Mouse (Mus musculus) ES-Bruce4 (cell line): ENCODE data around the gene Musk. TPM values are rescaled to one million over a fixed set of nuclear protein-coding genes. Genes with fewer than 3 reads are reported as not detected.

ENCODE experiments used
- H3K27ac ChIP-seq: 2 replicates; pipeline ENCODE4 v1.5.1; 2012; ENCODE audit warnings: low read length, inconsistent platforms; ENCODE audit not compliant: insufficient read depth
- H3K27me3 ChIP-seq: 2 replicates; pipeline ENCODE4 v1.6.1; 2012; ENCODE audit warnings: mild to moderate bottlenecking, low read length, inconsistent platforms; ENCODE audit not compliant: control insufficient read depth, poor library complexity, insufficient read depth, severe bottlenecking
- H3K36me3 ChIP-seq: 2 replicates; pipeline ENCODE4 v1.6.1; 2012; ENCODE audit warnings: inconsistent platforms, mild to moderate bottlenecking, low read length, moderate library complexity; ENCODE audit not compliant: control insufficient read depth, poor library complexity, insufficient read depth, severe bottlenecking
- H3K4me1 ChIP-seq: one replicate; pipeline ENCODE4 v1.8.1; 2011; ENCODE audit warnings: low read length; ENCODE audit not compliant: control insufficient read depth, insufficient read depth
- H3K4me3 ChIP-seq: 2 replicates; pipeline ENCODE4 v1.5.1; 2011; ENCODE audit warnings: low read depth, mild to moderate bottlenecking, low read length
- H3K9ac ChIP-seq: 2 replicates; pipeline ENCODE4 v1.6.1; 2012; ENCODE audit warnings: low read depth, mild to moderate bottlenecking, inconsistent platforms; ENCODE audit not compliant: poor library complexity, severe bottlenecking
- H3K9me3 ChIP-seq: replicated peaks from 2 replicates; pipeline ENCODE4 v1.6.1; 2012; ENCODE audit warnings: mild to moderate bottlenecking, low read length, inconsistent platforms; ENCODE audit not compliant: control insufficient read depth, poor library complexity, insufficient read depth, severe bottlenecking
- CTCF ChIP-seq: IDR thresholded peaks from one replicate; pipeline ENCODE4 v1.8.1; 2011; ENCODE audit warnings: low read depth, low read length
- EP300 ChIP-seq: IDR thresholded peaks from 2 replicates; pipeline ENCODE4 v1.6.1; 2011; ENCODE audit warnings: low read depth, low read length; ENCODE audit not compliant: insufficient read depth
- POLR2A ChIP-seq: IDR thresholded peaks from one replicate; pipeline ENCODE4 v1.8.1; 2011; ENCODE audit warnings: low read length; ENCODE audit not compliant: insufficient read depth
- polyA plus RNA-seq: library from polyadenylated mRNA; stranded (reverse); fragments of >200 nt; gene quantifications from 2 replicates; pipeline ENCODE4 v1.2.4, GENCODE M21; 2011; ENCODE audit warnings: low read depth; ENCODE audit not compliant: missing spikeins, insufficient read depth, insufficient read length

Gene Musk
- polyA plus RNA-seq, 1 experiment = not detected

DNA sequence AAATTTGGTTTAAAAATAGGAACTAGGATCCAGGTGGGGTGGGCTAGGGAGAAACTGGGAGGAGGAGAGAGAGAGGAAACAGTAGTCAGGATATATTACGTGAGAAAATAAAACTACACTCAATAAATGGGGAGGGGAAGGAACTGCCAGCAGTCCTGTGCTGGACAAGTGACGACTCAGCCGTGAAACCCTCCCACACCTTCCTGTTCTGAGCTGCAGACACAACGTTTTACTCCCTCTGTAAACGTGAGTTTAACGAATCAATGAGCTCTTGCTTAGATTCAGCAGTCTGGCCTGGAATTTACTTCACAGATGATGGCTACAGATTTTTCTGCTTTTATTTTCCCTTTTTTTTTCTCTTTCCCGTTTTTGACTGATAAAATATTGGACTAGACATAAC, 18.8 kb downstream of the Musk start:
- H3K4me1 ChIP-seq = no peaks in the 10 kb centered on the region
- no peaks in the 10 kb centered on the region for H3K27me3 ChIP-seq
- H3K4me3 ChIP-seq = no peak overlapping the region
- no peak for TF ChIP-seq EP300
- TF ChIP-seq POLR2A = no peak
- TF ChIP-seq CTCF = no peak
- H3K9me3 ChIP-seq = no peaks in the 10 kb centered on the region
- H3K9ac ChIP-seq = no peak overlapping the region
- H3K27ac ChIP-seq = no peak overlapping the region
- H3K36me3 ChIP-seq = no peaks in the 10 kb centered on the region

DNA sequence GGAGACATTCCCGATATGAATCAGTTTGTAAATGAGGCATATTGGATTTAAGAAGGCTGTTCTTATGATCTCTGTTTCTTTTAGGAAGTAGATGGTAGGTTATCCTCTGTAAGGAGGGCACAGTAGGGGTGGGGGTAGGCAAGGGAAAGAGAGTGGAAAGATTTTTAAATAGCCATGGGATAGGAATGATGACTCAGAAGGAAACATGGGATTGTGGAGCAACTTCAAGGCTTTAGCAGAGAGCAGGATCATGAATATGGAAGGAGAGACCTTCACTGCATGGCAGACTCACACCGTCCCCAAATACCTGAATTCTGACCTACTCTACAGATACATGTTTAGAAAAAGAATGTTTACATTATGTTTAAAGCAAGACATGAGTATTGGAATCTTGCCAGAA, 21.7 kb downstream of the Musk start:
- H3K4me3 ChIP-seq = no peak overlapping the region
- no peak overlapping the region for H3K9ac ChIP-seq
- H3K36me3 ChIP-seq = no peaks in the 10 kb centered on the region
- H3K4me1 ChIP-seq = no peaks in the 10 kb centered on the region
- no peaks in the 10 kb centered on the region for H3K27me3 ChIP-seq
- no peak overlapping the region for H3K27ac ChIP-seq
- TF ChIP-seq EP300 (no peak), POLR2A (no peak), CTCF (no peak)
- H3K9me3 ChIP-seq = no peaks in the 10 kb centered on the region

DNA sequence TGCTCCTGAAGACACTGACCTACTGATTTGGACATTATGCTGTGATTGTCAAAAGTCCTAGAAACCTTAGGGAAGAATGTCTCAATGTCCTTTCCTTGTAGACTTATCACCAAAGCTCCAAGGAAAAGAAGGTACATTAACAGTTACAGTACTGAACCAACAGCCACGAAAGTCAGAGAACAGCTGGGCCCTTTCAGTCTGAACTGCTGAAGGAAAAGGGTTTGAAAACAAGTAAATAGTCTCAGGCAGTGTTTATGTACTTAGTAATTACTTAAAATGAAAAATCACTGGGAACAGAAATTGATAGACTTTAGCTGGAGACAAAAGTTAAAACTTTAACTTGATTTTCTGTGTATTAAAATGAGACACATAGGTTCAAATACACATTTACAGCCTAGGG, 27.6 kb downstream of the Musk start:
- H3K27me3 ChIP-seq = no peaks in the 10 kb centered on the region
- no peak for TF ChIP-seq POLR2A
- TF ChIP-seq EP300 = no peak
- no peak for TF ChIP-seq CTCF
- H3K4me1 ChIP-seq = no peaks in the 10 kb centered on the region

DNA sequence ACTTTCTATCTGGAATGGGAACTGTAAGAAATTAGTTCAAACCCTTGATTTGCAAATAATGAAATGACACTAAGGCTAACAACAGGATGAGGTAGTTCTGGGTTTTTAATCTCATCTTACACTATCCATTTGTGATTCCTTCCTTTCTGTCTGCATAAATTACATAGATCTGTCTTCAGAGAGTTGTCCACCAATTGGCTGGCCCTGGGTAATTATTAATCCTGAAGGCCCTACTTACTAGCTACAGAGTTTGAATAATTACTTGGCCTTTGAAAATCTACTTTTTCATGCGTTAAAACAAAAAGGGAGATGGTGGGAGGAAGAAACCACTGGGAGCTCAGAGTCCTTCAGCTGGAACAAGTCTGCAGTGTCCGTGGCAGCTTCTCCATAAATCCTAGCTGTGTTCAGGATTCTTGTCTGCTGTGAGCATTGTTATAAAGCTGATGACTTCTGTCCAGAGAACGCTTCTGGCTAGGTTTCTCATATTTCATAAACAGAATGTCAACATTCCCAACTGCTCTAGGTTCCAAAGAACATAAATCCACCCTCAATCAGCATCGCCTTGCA, 29.3 kb downstream of the Musk start:
- Histone ChIP-seq H3K4me3 (no peak overlapping the region), H3K4me1 (no peaks in the 10 kb centered on the region), H3K9ac (no peak overlapping the region), H3K36me3 (no peaks in the 10 kb centered on the region), H3K9me3 (no peaks in the 10 kb centered on the region), H3K27me3 (no peaks in the 10 kb centered on the region), H3K27ac (no peak overlapping the region)
- TF ChIP-seq CTCF (no peak), EP300 (no peak), POLR2A (no peak)

More for the DNA sequence above, 27.6 kb downstream of the Musk start:
- Histone ChIP-seq H3K36me3 (no peaks in the 10 kb centered on the region), H3K4me3 (no peak overlapping the region), H3K9ac (no peak overlapping the region), H3K9me3 (no peaks in the 10 kb centered on the region), H3K27ac (no peak overlapping the region)

DNA sequence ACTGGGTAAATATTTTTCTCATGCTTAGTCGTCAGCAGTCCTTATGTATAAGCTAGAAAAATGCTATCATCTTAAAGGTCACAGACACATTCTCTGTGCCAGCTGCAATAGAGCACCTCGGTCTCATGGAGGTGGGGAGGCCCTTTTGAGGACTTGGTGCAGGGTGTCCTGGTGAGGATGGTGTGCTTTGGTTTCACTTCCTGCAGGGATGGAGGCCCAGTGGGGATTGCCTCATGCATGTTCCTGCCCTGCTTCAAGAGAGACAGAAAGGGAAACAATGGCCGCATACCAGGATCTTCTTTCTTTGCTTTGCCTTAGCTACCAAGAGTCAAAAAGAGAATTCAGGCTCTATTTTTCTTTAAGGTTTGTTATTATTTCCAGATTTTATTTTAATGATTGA, 31.8 kb downstream of the Musk start:
- Histone ChIP-seq H3K36me3 (no peaks in the 10 kb centered on the region), H3K9ac (no peak overlapping the region), H3K27me3 (no peaks in the 10 kb centered on the region), H3K9me3 (no peaks in the 10 kb centered on the region), H3K4me3 (no peak overlapping the region), H3K27ac (no peak overlapping the region), H3K4me1 (no peaks in the 10 kb centered on the region)
- TF ChIP-seq POLR2A = no peak
- TF ChIP-seq EP300 = no peak
- TF ChIP-seq CTCF = no peak

DNA sequence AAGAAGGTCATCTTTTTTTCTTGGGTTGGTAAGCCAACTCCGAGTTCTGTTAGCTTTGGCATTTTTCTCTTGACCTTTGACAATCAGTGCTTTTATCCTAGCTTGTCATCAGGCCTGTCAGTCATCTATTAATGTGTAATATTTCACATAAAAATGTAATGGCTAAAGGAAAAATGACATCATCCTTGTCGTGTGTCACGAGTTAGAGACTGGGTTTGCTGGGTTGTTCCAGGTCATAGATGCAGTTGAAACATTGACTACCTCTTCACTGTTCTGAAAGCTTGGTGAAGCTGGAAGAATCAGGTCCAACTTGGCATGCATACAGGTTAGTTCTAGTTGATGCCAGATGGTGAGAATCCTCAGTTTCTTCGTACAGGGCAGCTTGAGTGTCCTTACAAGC, 34.5 kb downstream of the Musk start:
- H3K9me3 ChIP-seq = no peaks in the 10 kb centered on the region
- H3K4me3 ChIP-seq = no peak overlapping the region
- TF ChIP-seq CTCF (no peak), EP300 (no peak), POLR2A (no peak)
- no peak overlapping the region for H3K27ac ChIP-seq
- no peak overlapping the region for H3K9ac ChIP-seq
- no peaks in the 10 kb centered on the region for H3K27me3 ChIP-seq
- no peaks in the 10 kb centered on the region for H3K4me1 ChIP-seq
- H3K36me3 ChIP-seq = no peaks in the 10 kb centered on the region
